Mouse (Mus musculus): ENCODE measurements around the gene Evl. TPM values are rescaled to one million over a fixed set of nuclear protein-coding genes. Genes with fewer than 3 reads are reported as not detected.

Gene Evl
- polyA plus RNA-seq, 1 experiment: 213 TPM

GRCm38 (mm10) chr12:108734386-108734785 lies 179.9 kb downstream of the Evl start:
- H3K27ac ChIP-seq (ENCODE audit: insufficient read depth, low read length): no peak overlapping the region
- TF ChIP-seq POLR2A (IDR thresholded peaks at IDR 0.05; ENCODE audit: low read depth, low read length) (no peak), CTCF (IDR thresholded peaks at IDR 0.05; ENCODE audit: extremely low read depth, insufficient read depth, insufficient read length, insufficient replicate concordance) (no peak)
- no peak for DNase-seq (ENCODE audit: low read depth in 1 of 2, low spot score in 2 of 2)
- no peaks in the 10 kb centered on the region for H3K4me1 ChIP-seq (ENCODE audit: control insufficient read depth, insufficient read depth, insufficient read length)
- 95% methylated on average over 2 of the region's 2 CpGs for WGBS
- no peak overlapping the region for H3K4me3 ChIP-seq (ENCODE audit: extremely low read depth, insufficient read depth, insufficient read length)
- no peaks in the 10 kb centered on the region for H3K36me3 ChIP-seq (ENCODE audit: control insufficient read depth, insufficient read depth, low read length)
- no peaks in the 10 kb centered on the region for H3K27me3 ChIP-seq (ENCODE audit: control insufficient read depth, insufficient read depth, low read length)

DNA sequence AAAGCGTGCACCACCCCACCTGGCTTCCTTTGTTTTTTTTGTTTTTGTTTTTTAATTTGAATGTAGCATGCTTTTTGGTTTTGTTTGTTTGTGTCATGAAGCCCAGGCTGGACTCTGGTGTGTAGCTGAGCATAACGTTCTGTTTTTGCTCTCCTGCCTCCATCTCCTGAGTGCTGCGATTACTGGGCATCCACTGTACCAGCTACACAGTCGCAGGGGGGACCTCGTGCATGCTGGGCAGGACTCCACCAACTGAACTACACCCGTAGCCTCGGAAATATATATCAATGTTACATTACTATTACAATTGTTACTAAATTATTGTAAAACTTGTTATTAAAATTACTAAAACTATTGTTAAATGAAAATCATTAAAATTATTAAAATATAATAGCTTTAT lies 183.3 kb downstream of the Evl start:
- no peaks in the 10 kb centered on the region for H3K27me3 ChIP-seq (ENCODE audit: control insufficient read depth, insufficient read depth, low read length)
- no peak overlapping the region for H3K27ac ChIP-seq (ENCODE audit: insufficient read depth, low read length)
- H3K4me3 ChIP-seq (ENCODE audit: extremely low read depth, insufficient read depth, insufficient read length): no peak overlapping the region
- no peak for DNase-seq (ENCODE audit: low read depth in 1 of 2, low spot score in 2 of 2)
- H3K4me1 ChIP-seq (ENCODE audit: control insufficient read depth, insufficient read depth, insufficient read length): no peaks in the 10 kb centered on the region
- TF ChIP-seq POLR2A (IDR thresholded peaks at IDR 0.05; ENCODE audit: low read depth, low read length) (no peak), CTCF (IDR thresholded peaks at IDR 0.05; ENCODE audit: extremely low read depth, insufficient read depth, insufficient read length, insufficient replicate concordance) (no peak)
- H3K36me3 ChIP-seq (ENCODE audit: control insufficient read depth, insufficient read depth, low read length): no peaks in the 10 kb centered on the region
- WGBS: 91% methylated on average over 7 of the region's 7 CpGs

Other genes starting within 250 kb of the Evl start
- gene Hhipl1, start 248.4 kb upstream of the Evl start, polyA plus RNA-seq (2012; rRNA removed): 1.6 and 1.8 TPM in 2 replicates
- gene Cyp46a1, start 220.3 kb upstream of the Evl start, polyA plus RNA-seq (2012; rRNA removed): 3.7 and 3.9 TPM in 2 replicates
- 9.3 and 10.2 TPM in 2 replicates for gene Eml1, start 183.8 kb upstream of the Evl start, polyA plus RNA-seq (2012; rRNA removed)
- 0.11 TPM in 1 of 2 replicates, not detected in the other for gene Degs2, start 147.6 kb downstream of the Evl start, polyA plus RNA-seq (2012; rRNA removed)
- 15.2 and 21.0 TPM in 2 replicates for gene Yy1, start 238.3 kb downstream of the Evl start, polyA plus RNA-seq (2012; rRNA removed)

All from spleen, adult 2 months (tissue).